Mouse (Mus musculus) ES-Bruce4 (cell line): ENCODE results near the gene Foxk1.

Experiments
- CTCF ChIP-seq: IDR thresholded peaks from one replicate; pipeline ENCODE4 v1.8.1; 2011; ENCODE audit warnings: low read depth, low read length
- POLR2A ChIP-seq: IDR thresholded peaks from one replicate; pipeline ENCODE4 v1.8.1; 2011; ENCODE audit warnings: low read length; ENCODE audit not compliant: insufficient read depth

DNA sequence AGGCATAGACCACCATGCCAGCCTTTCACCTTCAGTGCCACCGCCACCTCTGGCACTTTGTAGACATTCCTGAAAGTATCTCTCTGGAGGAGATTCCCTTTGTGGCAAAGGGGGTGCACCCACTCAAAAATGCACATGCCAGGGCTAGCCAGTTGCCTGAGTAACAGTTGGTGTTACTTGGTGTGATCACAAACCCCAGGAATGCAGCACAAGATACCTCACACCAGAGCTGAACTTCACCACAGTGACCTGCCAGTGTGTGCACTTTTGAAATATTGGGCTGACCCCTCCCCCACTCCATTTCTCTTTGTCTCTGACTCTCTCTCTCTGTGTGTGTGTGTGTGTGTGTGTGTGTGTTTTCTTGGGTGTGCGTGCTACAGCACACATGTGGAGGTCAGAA, 25.2 kb downstream of the Foxk1 start:
- TF ChIP-seq POLR2A (no peak), CTCF (no peak)
